Mouse (Mus musculus): ENCODE measurements at regions not wholly inside any gene's neighbourhood (a gene's known extent, or its start where the extent isn't known, plus 50 kb on each side); places are given as distances from the start of the nearest gene placed in this dataset.

DNA sequence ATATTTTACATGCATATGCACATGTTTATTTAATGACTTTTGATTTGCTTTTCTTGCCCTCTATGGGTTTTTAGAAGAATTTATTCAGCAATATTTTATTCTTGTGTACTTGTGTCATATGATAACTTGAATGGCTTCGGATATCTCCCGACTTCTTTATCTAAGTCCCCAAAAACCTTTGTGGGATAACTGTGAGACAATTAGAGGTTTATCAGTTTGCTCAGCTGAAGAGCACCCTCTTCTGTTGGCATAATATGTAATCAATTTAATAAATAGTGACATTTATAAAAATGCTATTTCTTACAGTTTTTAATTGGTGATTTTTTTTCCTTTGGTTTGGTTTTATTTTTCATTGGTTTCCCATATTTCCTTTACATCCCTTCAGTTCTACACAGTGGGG, 194.2 kb upstream of the Tent5a start:
- DNase-seq: no peak

DNA sequence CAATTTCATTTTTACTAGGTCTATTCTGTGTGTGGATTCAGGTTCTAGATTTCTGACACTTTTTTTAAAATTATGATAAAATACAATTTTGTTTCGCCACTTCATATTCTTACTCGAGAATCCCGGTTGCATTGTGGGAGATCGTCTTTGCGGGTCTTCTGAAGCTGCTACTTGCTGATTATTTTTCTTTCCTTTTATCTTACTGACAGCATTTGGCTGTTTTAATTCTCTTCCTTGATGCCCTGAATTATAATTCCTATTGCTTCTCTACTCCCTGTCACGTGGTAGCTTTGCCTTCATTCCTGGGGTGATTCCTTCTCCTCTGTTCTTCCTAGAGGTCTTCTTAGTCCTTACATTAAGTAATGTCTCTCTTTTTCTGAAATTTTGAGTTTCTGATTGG, 193.8 kb upstream of the Tent5a start:
- DNase-seq: no peak

- no peak for DNase-seq
These were observed 171.9 kb upstream of the Tent5a start for GRCm38 (mm10) chr9:85499006-85499405.

DNA sequence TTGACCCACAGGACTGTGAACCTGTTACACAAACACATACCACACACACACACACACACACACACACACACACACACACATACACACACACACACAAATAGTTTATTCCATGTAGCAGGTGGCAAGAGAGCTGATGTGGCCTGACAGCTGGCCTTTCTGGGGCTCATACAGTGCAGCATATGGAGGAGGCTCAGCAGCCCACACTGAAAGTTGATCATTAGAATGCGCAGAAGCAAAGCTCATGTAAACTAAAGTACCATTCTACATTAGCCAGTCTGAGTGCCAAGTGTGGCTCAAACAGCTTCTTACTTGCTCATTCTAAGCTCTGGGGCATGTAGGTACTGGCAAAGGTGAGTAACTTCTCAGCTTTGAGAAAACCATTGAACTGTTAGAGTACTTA, 170.2 kb upstream of the Tent5a start:
- no peak for DNase-seq

DNA sequence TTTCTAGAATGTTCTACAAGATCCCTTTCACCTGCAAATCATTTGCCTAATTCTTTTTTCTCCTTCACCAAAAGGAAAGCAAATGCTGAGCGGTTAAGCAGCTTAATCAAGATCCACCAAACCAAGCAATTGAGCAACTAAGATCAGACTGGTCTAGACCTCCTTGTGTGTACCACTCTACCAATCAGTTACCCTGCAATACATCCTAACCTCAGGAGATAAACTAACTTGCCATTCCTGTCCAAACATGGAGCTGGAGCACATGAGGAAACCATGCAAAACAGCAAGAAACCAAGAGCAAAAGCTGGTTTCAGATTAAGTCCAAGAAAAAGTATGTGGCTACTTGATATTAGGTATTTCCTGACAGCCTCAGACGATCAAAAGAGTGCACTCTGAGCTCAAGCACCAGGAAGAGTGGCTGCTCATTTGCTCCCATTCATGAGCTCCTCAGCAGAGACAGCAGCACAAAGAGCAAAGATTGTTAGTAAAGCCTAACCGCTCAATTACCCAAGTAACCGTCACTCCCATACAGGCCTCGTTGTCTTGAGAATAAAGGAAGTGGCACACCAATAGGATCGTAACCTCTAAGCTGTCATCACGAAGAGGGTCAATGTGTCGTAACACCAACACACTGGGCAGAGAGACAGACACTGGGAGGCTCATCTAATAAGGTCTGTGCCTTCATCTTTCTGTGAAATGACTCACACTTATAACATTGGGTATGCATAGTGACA, 169.5 kb upstream of the Tent5a start:
- DNase-seq: no peak

DNA sequence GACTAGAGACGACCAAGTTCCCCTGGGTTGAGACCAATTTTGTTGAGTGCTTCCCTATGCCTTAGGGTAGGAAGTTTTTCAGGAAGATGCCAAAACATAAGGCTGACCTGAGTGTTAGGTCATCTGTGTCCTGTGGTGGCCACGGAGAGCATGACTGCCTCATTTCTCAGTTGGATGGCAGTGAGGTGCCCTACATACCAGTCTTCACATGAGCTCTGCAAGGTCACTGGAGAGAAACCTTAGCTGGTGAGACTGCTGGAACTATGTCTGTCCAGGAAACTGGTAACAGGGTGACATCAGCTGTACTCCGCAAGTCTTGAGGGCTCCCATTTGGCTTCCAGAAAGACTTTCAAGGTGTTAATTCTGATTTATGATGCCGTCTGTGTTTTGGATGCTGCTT, 167.9 kb upstream of the Tent5a start:
- no peak for DNase-seq

GRCm38 (mm10) chr9:85493760-85494159, 166.6 kb upstream of the Tent5a start:
- no peak for DNase-seq

GRCm38 (mm10) chr9:85490367-85490766, 163.2 kb upstream of the Tent5a start:
- no peak for DNase-seq

DNA sequence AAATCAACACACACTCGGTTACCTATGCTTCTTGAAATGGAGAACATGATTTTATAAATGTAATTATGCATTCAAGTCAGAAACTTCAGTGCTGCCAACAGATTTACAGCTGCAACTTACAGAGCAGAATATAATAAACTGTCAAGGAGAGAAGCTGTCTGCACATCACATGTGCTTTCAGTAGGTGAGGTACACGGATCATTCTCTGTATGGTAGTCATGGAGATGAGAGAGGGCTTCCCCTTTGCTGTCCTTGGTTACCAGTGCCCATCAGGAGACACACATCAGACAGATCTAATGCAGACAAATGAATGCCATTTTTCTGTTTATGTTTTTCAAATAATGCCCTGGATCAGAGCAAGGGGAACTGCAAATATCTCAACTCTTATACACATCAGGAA, 160.8 kb upstream of the Tent5a start:
- no peak for DNase-seq

GRCm38 (mm10) chr9:85487052-85487668, 160.0 kb upstream of the Tent5a start:
- no peak for DNase-seq

DNA sequence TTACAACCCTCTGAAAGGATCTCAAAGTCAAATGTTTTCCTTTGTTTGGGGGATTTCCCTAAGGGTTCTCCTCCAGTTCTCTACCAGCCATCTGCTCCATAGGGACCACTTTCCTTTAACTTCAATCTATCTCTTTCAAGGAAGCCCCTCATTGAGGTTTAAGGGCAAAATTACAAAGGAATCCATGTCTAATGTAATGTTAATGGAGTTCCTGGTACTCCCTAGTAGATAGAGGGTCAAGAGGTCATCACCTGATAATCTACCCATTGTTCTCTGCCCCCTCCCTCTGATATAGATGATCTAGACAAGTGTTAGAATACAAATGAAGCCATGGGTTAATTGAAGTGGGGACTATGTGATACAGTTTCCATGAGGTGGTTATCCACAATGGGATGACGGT, 158.6 kb upstream of the Tent5a start:
- no peak for DNase-seq

- DNase-seq: no peak
These were observed 156.1 kb upstream of the Tent5a start for GRCm38 (mm10) chr9:85483248-85483647.

- DNase-seq: no peak
These were observed 153.4 kb upstream of the Tent5a start for GRCm38 (mm10) chr9:85480566-85480965.

GRCm38 (mm10) chr9:85475214-85475613, 148.1 kb upstream of the Tent5a start:
- DNase-seq: no peak

- DNase-seq: no peak
These were observed 143.2 kb upstream of the Tent5a start for GRCm38 (mm10) chr9:85470264-85470821.

DNA sequence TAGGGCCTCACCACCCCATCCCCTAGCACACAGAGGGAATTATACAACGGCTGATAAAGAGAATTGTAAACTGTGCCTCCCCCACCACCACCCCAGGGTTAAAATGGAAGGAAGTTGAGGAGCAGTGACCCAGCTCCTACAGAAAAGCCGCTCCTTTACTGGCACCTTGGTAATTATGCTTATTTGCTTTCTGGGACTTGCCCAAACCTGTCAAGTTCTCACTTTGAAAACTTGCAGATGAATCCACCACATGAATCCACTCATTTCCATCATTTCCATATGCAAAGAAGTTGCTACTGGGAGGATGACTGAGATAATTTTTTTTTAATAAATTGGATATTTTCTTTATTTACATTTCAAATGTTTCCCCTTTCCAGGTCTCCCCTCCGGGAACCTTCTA, 142.1 kb upstream of the Tent5a start:
- DNase-seq: no peak

GRCm38 (mm10) chr9:85466671-85467070, 139.5 kb upstream of the Tent5a start:
- no peak for DNase-seq

DNA sequence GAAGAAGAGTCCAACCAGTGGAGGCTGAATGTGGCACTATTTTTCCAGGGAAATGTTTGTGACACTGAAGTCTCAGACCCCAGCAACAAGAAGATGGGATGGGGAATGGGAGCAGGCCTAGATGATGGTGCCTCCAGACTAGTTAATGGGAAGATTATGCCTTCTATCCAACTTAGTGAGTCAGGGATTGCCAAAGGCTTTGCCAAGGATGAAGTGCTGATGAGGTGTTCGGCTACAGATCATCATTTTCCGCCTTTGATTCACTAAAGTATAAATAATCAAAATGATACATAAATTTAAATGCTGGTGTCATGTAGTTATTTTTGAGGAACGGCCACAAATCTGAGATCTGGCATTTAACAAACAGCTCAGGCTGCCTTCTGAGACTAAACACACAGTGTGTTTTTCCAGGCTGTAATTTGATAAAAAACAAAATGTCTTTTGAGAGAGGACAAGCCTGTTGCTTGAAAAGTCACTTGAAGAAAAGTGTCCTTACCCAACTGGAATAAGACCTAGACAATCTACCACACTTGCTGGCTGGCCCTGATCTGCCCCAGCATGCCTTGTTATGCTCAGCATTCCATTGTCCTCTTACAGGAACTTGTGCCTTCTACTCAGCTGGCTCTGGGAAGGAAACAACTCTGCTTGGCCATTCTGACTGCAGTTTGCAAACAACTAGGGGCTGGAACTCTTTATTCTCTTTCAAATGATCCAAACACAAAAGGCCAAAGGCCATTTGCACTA, 132.1 kb upstream of the Tent5a start:
- DNase-seq: no peak

GRCm38 (mm10) chr9:85458356-85458755, 131.2 kb upstream of the Tent5a start:
- no peak for DNase-seq

DNA sequence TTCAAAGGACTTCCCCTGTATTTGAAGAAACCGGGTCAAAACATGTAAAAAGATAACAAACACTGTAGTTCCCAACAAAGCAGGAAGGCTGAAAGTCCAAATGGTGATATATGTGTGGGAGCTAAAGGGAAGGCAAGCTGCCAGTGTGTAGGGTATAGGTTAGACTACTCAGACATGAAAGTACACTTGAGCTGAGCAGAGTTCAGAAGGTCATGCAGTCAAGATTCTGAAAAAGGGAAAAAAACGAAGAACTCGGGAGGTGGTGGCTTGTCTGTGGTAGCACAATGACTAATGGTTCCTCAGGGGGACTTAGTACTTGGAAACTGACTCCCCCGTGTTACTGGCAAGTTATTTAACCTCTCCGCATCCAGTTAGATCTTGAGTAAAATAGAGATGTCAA, 130.3 kb upstream of the Tent5a start:
- DNase-seq: no peak

- no peak for DNase-seq
These were observed 128.2 kb upstream of the Tent5a start for GRCm38 (mm10) chr9:85455382-85455781.

DNA sequence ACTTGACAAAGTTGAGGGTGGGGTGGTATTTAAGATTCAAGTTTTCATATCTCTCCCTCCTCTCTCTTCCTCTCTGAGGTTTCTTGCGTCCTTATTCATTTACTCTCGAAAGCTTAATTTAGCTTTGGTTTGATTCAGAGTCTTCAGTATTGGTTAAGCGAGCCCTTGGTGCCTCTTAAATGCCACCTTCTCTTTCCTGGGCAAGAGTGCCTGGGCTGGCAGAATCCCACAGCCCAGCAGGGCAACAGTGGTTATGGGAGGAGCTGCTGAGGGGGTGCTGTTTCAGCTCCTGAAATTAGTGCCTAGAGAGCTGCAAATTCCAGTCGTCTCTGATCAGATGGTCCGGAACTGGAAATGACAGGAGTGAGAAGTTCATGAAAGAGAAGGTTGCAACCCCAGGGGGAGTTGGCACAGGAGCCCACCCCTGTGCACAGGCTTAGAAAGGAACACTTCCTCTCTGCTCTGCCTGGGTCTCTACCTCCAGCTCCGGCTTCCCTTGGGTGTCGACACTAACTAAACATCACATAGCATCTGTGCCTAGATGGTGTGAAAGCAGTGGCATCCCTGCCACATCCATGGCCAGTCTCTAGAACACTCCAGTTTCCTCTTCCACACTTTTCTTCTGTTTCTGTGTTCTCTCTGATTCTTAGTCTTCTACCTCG, 125.2 kb upstream of the Tent5a start:
- no peak for DNase-seq

DNA sequence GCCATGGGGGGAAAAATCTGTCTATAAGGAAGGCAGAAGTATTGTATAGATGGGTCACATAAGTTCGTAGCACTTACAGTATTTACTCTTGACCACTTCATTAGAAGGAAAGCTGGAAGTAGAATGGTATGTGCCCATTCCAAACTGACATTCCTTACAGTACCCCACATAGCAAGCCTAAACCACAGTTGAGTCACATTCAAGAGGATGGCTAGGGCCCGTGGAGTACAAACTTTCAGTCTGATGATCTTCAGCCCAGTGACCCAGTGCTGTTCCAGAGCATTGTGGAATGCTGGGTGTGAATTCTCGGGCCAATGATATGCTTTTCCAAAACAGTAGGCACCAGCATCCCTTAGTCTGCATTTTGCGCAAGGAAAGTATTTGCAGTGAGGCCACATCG, 124.2 kb upstream of the Tent5a start:
- DNase-seq: no peak
